Mouse (Mus musculus): Measurements from ENCODE around the gene Npas3. TPM values are rescaled to one million over a fixed set of nuclear protein-coding genes. Genes with fewer than 3 reads are reported as not detected.

Npas3 gene
- polyA plus RNA-seq, 1 experiment from 2014 or later, result 7.2 TPM

GRCm38 (mm10) chr12:54105946-54106345 is 857.5 kb downstream of the Npas3 start:
- 86% methylated on average over 3 of the region's 3 CpGs for WGBS
- Histone ChIP-seq H3K9me3 (no peaks in the 10 kb centered on the region), H3K27ac (no peak overlapping the region), H3K4me3 (no peak overlapping the region), H3K4me1 (0 out of 2 replicates have a peak, but pooled peaks cover 3% of the 10 kb centered on the region), H3K36me3 (replicated peaks) (no peaks in the 10 kb centered on the region), H3K27me3 (ENCODE audit: poor library complexity, severe bottlenecking) (no peaks in the 10 kb centered on the region)
- DNase-seq (ENCODE audit: extremely low spot score, low spot score), result no peak

DNA sequence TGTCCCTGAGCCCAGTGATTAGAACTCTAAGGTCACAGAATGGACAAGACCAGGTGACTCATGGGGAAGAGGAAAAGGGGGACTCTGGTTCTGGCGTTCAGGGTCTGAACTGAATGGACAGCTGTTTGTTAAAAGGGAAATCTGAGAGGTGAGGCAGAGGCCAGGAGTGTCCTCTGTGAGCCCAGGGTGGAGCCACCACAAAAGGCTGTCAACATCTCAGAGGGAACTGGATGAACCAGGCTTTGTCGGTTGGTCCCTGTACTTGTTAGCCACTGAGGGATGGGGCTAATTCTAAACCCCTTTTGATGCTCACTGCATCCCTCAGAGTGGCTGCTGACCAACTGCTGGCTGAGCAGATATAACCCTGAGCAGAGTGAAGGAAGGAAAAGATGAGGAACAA is 861.9 kb downstream of the Npas3 start:
- Histone ChIP-seq H3K4me1 (0 out of 2 replicates have a peak, but pooled peaks cover 3% of the 10 kb centered on the region), H3K27ac (no peak overlapping the region), H3K36me3 (replicated peaks) (no peaks in the 10 kb centered on the region), H3K9me3 (no peaks in the 10 kb centered on the region), H3K4me3 (no peak overlapping the region), H3K27me3 (ENCODE audit: poor library complexity, severe bottlenecking) (no peaks in the 10 kb centered on the region)
- no peak for DNase-seq (ENCODE audit: extremely low spot score, low spot score)
- WGBS, result 46% methylated on average over 2 of the region's 2 CpGs

GRCm38 (mm10) chr12:54110930-54111329 is 862.5 kb downstream of the Npas3 start:
- no peaks in the 10 kb centered on the region for H3K27me3 ChIP-seq (ENCODE audit: poor library complexity, severe bottlenecking)
- 58% methylated on average over 3 of the region's 3 CpGs for WGBS
- no peak for DNase-seq (ENCODE audit: extremely low spot score, low spot score)
- H3K27ac ChIP-seq, result no peak overlapping the region
- H3K4me3 ChIP-seq, result no peak overlapping the region
- no peaks in the 10 kb centered on the region for H3K9me3 ChIP-seq
- no peaks in the 10 kb centered on the region for H3K36me3 ChIP-seq (replicated peaks)
- 0 out of 2 replicates have a peak, but pooled peaks cover 3% of the 10 kb centered on the region for H3K4me1 ChIP-seq

DNA sequence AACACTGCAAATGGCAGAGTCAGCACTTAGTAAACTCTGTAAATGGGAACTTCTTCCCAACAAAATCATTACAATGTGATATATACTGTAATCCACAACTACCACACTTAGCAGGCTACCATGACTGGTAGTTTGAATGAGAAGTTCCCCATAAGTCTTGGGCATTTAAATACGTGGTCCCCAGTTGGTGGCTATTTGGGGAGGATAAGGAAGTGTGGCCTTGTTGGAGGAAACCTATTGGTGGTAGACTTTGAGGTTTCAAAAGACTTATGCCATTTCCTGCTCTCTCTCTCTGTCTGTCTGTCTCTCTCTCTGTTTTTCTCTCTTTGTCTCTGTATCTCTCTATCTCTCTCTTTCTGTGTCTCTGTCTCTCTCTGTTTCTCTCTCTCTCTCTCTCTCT is 871.9 kb downstream of the Npas3 start:
- no peaks in the 10 kb centered on the region for H3K9me3 ChIP-seq
- H3K4me3 ChIP-seq, result no peak overlapping the region
- H3K27ac ChIP-seq, result no peak overlapping the region
- H3K36me3 ChIP-seq (replicated peaks), result no peaks in the 10 kb centered on the region
- DNase-seq (ENCODE audit: extremely low spot score, low spot score), result no peak
- no peaks in the 10 kb centered on the region for H3K4me1 ChIP-seq
- WGBS, result 80% methylated on average over 1 of the region's 1 CpGs
- H3K27me3 ChIP-seq (ENCODE audit: poor library complexity, severe bottlenecking), result no peaks in the 10 kb centered on the region

GRCm38 (mm10) chr12:54121286-54121685 is 872.8 kb downstream of the Npas3 start:
- Histone ChIP-seq H3K27ac (no peak overlapping the region), H3K27me3 (ENCODE audit: poor library complexity, severe bottlenecking) (no peaks in the 10 kb centered on the region), H3K36me3 (replicated peaks) (no peaks in the 10 kb centered on the region), H3K4me1 (no peaks in the 10 kb centered on the region), H3K4me3 (no peak overlapping the region), H3K9me3 (no peaks in the 10 kb centered on the region)
- WGBS, result 94% methylated on average over 3 of the region's 3 CpGs
- DNase-seq (ENCODE audit: extremely low spot score, low spot score), result no peak

Data from forebrain, embryonic 10.5 days (tissue).